Mouse (Mus musculus) E14TG2a.4 (cell line): Measurements from ENCODE around the gene Nfkb2.

Experiments used
- CTCF ChIP-seq: conservative IDR thresholded peaks from 2 replicates; pipeline ENCODE4 v1.5.1; 2014; ENCODE audit warnings: low read length
- NANOG ChIP-seq: IDR thresholded peaks from 2 replicates; pipeline ENCODE4 v1.6.1; 2014; ENCODE audit warnings: borderline replicate concordance, low read length, mixed read lengths
- POU5F1 ChIP-seq: IDR thresholded peaks from 2 replicates; pipeline ENCODE4 v1.6.1; 2014; ENCODE audit warnings: low read length, borderline replicate concordance

DNA sequence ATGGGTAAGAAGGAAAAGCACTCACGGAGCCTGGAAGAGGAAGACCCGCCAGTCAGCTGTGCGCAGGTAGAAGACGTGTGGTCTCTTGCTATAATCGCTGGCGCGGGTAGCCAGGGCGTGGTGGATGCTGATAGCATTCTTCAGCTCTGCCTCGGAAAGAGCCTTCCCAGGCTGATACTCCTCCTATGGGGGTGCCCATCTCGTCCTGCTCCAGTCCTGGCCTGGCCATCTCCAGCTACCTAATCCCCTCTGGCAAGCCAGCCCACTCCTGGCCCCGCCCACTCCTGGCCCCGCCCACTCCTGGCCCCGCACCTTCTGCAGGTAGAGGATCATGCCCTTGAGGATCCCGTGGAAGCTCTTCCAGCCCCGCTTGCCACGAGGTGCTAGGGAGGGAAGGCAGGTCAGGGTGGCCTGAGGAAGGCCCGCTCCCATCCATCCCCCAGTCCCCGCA lies 10.1 kb downstream of the Nfkb2 start:
- TF ChIP-seq CTCF (no peak), NANOG (no peak), POU5F1 (no peak)
